Mouse (Mus musculus) forebrain, embryonic 13.5 days (tissue): Measurements from ENCODE around the gene Caprin1. TPM values are rescaled to one million over a fixed set of nuclear protein-coding genes. Genes with fewer than 3 reads are reported as not detected.

ENCODE experiments used
- ATAC-seq: fragments of 200-750 bp; cut with Nextera tagmentation; 2 replicates; pipeline ENCODE4 v1.8.0; 2017
- H3K27ac ChIP-seq: fragments of 300-500 bp; sonication (generic); 2 replicates; pipeline ENCODE4 v1.5.1; 2015; ENCODE audit warnings: inconsistent platforms, mild to moderate bottlenecking, moderate library complexity
- H3K27me3 ChIP-seq: fragments of 300-500 bp; sonication (generic); 2 replicates; pipeline ENCODE4 v1.6.1; 2015; ENCODE audit warnings: mild to moderate bottlenecking, inconsistent platforms
- H3K36me3 ChIP-seq: fragments of 300-500 bp; sonication (generic); 2 replicates; pipeline ENCODE4 v1.6.1; 2015; ENCODE audit warnings: mild to moderate bottlenecking, inconsistent platforms; ENCODE audit not compliant: poor library complexity, severe bottlenecking
- H3K4me1 ChIP-seq: fragments of 300-500 bp; sonication (generic); 2 replicates; pipeline ENCODE4 v1.6.1; 2015; ENCODE audit warnings: inconsistent platforms
- H3K4me2 ChIP-seq: fragments of 300-500 bp; sonication (generic); 2 replicates; pipeline ENCODE4 v1.6.1; 2015; ENCODE audit warnings: inconsistent platforms, mild to moderate bottlenecking, moderate library complexity
- H3K4me3 ChIP-seq: fragments of 300-500 bp; sonication (generic); 2 replicates; pipeline ENCODE4 v1.5.1; 2015; ENCODE audit warnings: mild to moderate bottlenecking, inconsistent platforms
- H3K9ac ChIP-seq: fragments of 300-500 bp; sonication (generic); 2 replicates; pipeline ENCODE4 v1.6.1; 2015; ENCODE audit warnings: mild to moderate bottlenecking, inconsistent platforms
- H3K9me3 ChIP-seq: fragments of 300-500 bp; sonication (generic); replicated peaks from 2 replicates; pipeline ENCODE4 v1.6.1; 2016; ENCODE audit warnings: inconsistent platforms
- WGBS: fragments of 180-500 bp; shearing (Covaris S2); methylation state at CpG from one replicate; pipeline ENCODE4 v1.1.7; 2015; 5-methylcytosine and 5-hydroxymethylcytosine counted together
- polyA plus RNA-seq: library from polyadenylated mRNA; unstranded; fragments of >200 nt; fragmentation: Nextera tagmentation; extraction: Ambion mirVana; gene quantifications from 2 replicates; pipeline ENCODE4 v1.2.1, GENCODE M21; 2015

Caprin1 gene
- polyA plus RNA-seq: 439 and 458 TPM in 2 replicates

DNA sequence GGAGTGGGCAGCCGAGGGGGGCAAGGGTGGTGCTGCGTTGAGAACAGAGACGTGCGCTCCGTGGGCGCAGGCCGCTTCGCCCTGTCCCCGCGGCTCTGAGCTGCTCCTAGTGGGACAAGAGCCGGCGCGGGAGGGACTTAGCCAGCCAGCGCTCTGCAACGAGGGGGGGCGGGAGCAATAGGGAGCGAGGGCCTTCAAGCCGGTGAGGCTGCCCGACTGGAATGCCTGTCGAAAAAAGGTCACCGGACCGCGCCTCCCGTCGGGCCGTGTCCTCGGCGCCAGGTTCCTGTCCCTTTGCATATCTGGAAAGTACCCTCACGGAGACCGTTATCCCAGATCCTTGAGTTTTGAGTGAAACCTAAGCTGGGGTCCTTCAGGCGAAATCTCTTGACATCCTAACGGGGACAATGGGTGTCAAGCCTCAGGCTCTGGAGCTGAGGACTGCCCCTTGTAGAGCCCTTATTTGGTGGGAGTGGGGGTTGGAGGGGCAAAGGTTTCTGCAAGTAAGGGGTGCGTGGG is at the start of gene Caprin1:
Gene Caprin1 (minus strand): TSS at position 159 of the 519 bp plus-strand sequence.
- peak; percentile 95 for ATAC-seq
- H3K27ac ChIP-seq: peak within 1 kb of the TSS; percentile 99
- peak within 1 kb of the TSS; percentile 65 for H3K4me2 ChIP-seq
- H3K9ac ChIP-seq: peak within 1 kb of the TSS; percentile 99
- peaks cover 14% of the 10 kb centered on the region for H3K36me3 ChIP-seq
- H3K9me3 ChIP-seq: no peaks in the 10 kb centered on the region
- H3K27me3 ChIP-seq: no peaks in the 10 kb centered on the region
- 0% methylated on average over 32 of the region's 33 CpGs for WGBS
- H3K4me3 ChIP-seq: peak within 1 kb of the TSS; percentile 81
- H3K4me1 ChIP-seq: peaks cover 26% of the 10 kb centered on the region

DNA sequence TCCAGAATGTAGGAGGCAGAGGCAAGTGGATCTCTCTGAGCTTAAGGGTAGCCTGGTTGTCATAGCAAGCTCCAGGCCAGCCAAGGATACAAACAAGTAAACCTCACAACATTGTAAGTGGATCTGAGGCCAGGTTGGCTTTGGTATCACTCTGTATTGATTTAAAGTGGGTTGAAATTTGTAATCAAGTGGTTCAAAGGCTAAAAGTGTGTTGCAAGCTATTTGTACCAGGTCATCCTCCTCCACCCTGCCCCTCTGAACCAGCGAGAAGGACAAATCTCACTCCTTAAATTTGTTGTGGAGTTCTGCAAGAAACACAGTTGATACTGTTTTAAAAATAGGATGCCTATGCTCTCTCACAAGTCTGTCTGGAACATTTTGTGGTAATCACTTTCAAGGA is 49.4 kb upstream of the Caprin1 start:
- Histone ChIP-seq H3K9me3 (no peaks in the 10 kb centered on the region; the same call in 1 of the 2 replicates), H3K4me2 (no peak overlapping the region), H3K27ac (no peak overlapping the region), H3K27me3 (no peaks in the 10 kb centered on the region), H3K36me3 (no peaks in the 10 kb centered on the region), H3K4me3 (no peak overlapping the region), H3K9ac (no peak overlapping the region), H3K4me1 (no peaks in the 10 kb centered on the region)
- no peak for ATAC-seq
- 89% methylated on average over 1 of the region's 1 CpGs for WGBS

GRCm38 (mm10) chr2:103846271-103846670 is 48.8 kb upstream of the Caprin1 start:
- WGBS: 91% methylated on average over 4 of the region's 4 CpGs
- Histone ChIP-seq H3K27me3 (no peaks in the 10 kb centered on the region), H3K4me1 (no peaks in the 10 kb centered on the region), H3K4me2 (no peak overlapping the region), H3K27ac (no peak overlapping the region), H3K9ac (no peak overlapping the region), H3K4me3 (no peak overlapping the region), H3K36me3 (no peaks in the 10 kb centered on the region), H3K9me3 (no peaks in the 10 kb centered on the region; the same call in 1 of the 2 replicates)
- ATAC-seq: no peak

- Histone ChIP-seq H3K27me3 (no peaks in the 10 kb centered on the region), H3K27ac (no peak overlapping the region), H3K4me3 (no peak overlapping the region), H3K9ac (no peak overlapping the region), H3K4me1 (no peaks in the 10 kb centered on the region), H3K4me2 (no peak overlapping the region), H3K9me3 (no peaks in the 10 kb centered on the region; the same call in 1 of the 2 replicates), H3K36me3 (no peaks in the 10 kb centered on the region)
- 90% methylated on average over 2 of the region's 2 CpGs for WGBS
- no peak for ATAC-seq
These were observed 46.6 kb upstream of the Caprin1 start for GRCm38 (mm10) chr2:103844016-103844415.

- Histone ChIP-seq H3K4me2 (no peak overlapping the region), H3K4me3 (no peak overlapping the region), H3K27ac (no peak overlapping the region), H3K9me3 (no peaks in the 10 kb centered on the region; the same call in 1 of the 2 replicates), H3K27me3 (no peaks in the 10 kb centered on the region), H3K9ac (no peak overlapping the region), H3K4me1 (no peaks in the 10 kb centered on the region), H3K36me3 (no peaks in the 10 kb centered on the region)
- WGBS: 95% methylated on average over 13 of the region's 13 CpGs
- no peak for ATAC-seq
These were observed 45.9 kb upstream of the Caprin1 start for GRCm38 (mm10) chr2:103843321-103843720.

DNA sequence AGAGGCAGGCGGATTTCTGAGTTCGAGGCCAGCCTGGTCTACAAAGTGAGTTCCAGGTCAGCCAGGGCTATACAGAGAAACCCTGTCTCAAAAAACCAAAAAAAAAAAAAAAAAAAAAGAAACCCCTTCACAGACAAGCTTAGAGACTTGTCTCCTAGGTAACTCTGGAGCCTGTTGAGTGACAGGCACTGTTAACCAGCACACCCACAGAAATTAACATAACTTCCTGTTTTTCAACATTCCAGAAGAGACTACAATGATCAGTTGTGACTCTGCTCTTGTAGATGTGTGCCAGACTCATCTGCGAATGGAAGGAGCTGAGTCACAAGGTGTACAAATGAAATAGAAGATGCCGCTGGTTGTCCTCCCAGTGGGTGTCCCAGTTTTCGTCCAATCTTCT is 44.9 kb upstream of the Caprin1 start:
- Histone ChIP-seq H3K4me2 (no peak overlapping the region), H3K36me3 (no peaks in the 10 kb centered on the region), H3K4me3 (no peak overlapping the region), H3K9ac (no peak overlapping the region), H3K27ac (no peak overlapping the region), H3K27me3 (no peaks in the 10 kb centered on the region), H3K9me3 (no peaks in the 10 kb centered on the region), H3K4me1 (no peaks in the 10 kb centered on the region)
- WGBS: 92% methylated on average over 5 of the region's 5 CpGs
- ATAC-seq: no peak

DNA sequence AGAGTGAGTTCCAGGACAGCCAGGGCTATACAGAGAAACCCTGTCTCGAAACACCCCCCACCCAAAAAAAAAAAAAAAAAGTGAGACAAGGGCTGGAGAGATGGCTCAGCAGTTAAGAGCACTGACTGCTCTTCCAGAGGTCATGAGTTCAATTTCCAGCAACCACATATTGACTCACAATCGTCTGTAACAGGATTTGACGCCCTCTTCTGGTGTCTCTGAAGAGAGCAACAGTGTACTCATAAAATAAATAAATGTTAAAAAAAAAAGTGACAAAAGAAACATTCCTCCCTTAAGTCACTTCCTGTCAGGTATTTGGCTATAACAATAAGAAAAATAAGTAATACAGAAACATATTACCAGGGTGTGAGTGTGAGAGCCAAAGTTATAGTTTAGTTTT is 41.0 kb upstream of the Caprin1 start:
- Histone ChIP-seq H3K9ac (no peak overlapping the region), H3K27me3 (no peaks in the 10 kb centered on the region), H3K27ac (no peak overlapping the region), H3K36me3 (no peaks in the 10 kb centered on the region), H3K4me3 (no peak overlapping the region), H3K4me2 (no peak overlapping the region), H3K4me1 (peaks cover 6% of the 10 kb centered on the region; the same call in 1 of the 2 replicates), H3K9me3 (no peaks in the 10 kb centered on the region)
- 70% methylated on average over 3 of the region's 3 CpGs for WGBS
- no peak for ATAC-seq

- 83% methylated on average over 4 of the region's 4 CpGs for WGBS
- ATAC-seq: no peak
- H3K27ac ChIP-seq: no peak overlapping the region
These were observed 39.7 kb upstream of the Caprin1 start for GRCm38 (mm10) chr2:103837166-103837565.

GRCm38 (mm10) chr2:103835614-103836395 is 38.4 kb upstream of the Caprin1 start:
- H3K4me1 ChIP-seq: peaks cover 6% of the 10 kb centered on the region; the same call in 1 of the 2 replicates
- no peak for ATAC-seq
- no peaks in the 10 kb centered on the region for H3K9me3 ChIP-seq
- no peak overlapping the region for H3K4me2 ChIP-seq
- WGBS: 70% methylated on average over 11 of the region's 11 CpGs
- H3K36me3 ChIP-seq: no peaks in the 10 kb centered on the region
- H3K27me3 ChIP-seq: no peaks in the 10 kb centered on the region
- no peak overlapping the region for H3K4me3 ChIP-seq
- no peak overlapping the region for H3K27ac ChIP-seq
- H3K9ac ChIP-seq: no peak overlapping the region

More at GRCm38 (mm10) chr2:103837166-103837565, 39.7 kb upstream of the Caprin1 start:
- no peaks in the 10 kb centered on the region for H3K36me3 ChIP-seq
- peaks cover 6% of the 10 kb centered on the region; the same call in 1 of the 2 replicates for H3K4me1 ChIP-seq
- no peaks in the 10 kb centered on the region for H3K27me3 ChIP-seq
- no peak overlapping the region for H3K4me2 ChIP-seq
- no peaks in the 10 kb centered on the region for H3K9me3 ChIP-seq
- no peak overlapping the region for H3K4me3 ChIP-seq
- no peak overlapping the region for H3K9ac ChIP-seq

DNA sequence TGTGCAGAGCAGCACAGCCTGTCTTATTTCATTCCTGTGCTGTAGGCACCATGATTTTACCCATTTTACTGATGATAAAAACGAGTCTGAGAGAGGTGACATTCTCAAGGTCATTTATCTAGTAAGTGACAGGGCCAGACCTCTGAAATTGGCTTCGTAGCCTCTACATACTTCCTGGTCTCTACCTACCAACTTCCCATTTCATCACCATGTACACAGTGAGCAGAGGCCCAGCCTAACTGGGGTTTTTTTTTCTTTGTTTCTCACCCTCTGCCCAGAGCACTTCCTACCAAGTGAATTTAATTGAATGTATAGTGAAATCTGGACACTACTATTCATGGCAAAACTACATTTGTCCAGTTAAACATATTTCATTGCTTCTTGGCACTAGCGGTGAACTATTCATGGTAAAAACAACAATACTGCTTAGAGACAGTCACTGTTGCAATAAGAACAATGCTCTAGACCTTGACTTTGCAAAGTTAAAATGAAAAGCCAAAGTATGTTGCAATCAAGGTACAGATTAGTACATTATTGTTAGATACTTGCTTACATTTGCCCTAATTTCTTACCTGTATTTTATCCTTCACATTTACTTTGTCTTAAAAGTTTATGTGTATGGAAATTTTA is 36.5 kb upstream of the Caprin1 start:
- no peaks in the 10 kb centered on the region for H3K9me3 ChIP-seq
- ATAC-seq: no peak
- H3K36me3 ChIP-seq: no peaks in the 10 kb centered on the region
- H3K4me1 ChIP-seq: peaks cover 6% of the 10 kb centered on the region; the same call in 1 of the 2 replicates
- 77% methylated on average over 3 of the region's 3 CpGs for WGBS
- H3K9ac ChIP-seq: no peak overlapping the region
- H3K27ac ChIP-seq: no peak overlapping the region
- no peak overlapping the region for H3K4me2 ChIP-seq
- H3K27me3 ChIP-seq: no peaks in the 10 kb centered on the region
- no peak overlapping the region for H3K4me3 ChIP-seq

- Histone ChIP-seq H3K27me3 (no peaks in the 10 kb centered on the region), H3K4me2 (no peak overlapping the region), H3K4me3 (no peak overlapping the region), H3K36me3 (no peaks in the 10 kb centered on the region), H3K27ac (no peak overlapping the region), H3K9ac (no peak overlapping the region), H3K4me1 (peaks cover 6% of the 10 kb centered on the region; the same call in 1 of the 2 replicates), H3K9me3 (no peaks in the 10 kb centered on the region)
- 73% methylated on average over 5 of the region's 5 CpGs for WGBS
- no peak for ATAC-seq
These were observed 35.5 kb upstream of the Caprin1 start for GRCm38 (mm10) chr2:103832899-103833298.

- H3K9me3 ChIP-seq: no peaks in the 10 kb centered on the region
- no peaks in the 10 kb centered on the region for H3K4me1 ChIP-seq
- ATAC-seq: no peak
- H3K27me3 ChIP-seq: no peaks in the 10 kb centered on the region
- no peak overlapping the region for H3K4me2 ChIP-seq
- no peak overlapping the region for H3K27ac ChIP-seq
- no peak overlapping the region for H3K4me3 ChIP-seq
- H3K36me3 ChIP-seq: no peaks in the 10 kb centered on the region
- H3K9ac ChIP-seq: no peak overlapping the region
These were observed 31.5 kb upstream of the Caprin1 start for GRCm38 (mm10) chr2:103828900-103829299.
